Mouse (Mus musculus) neural tube, embryonic 15.5 days (tissue): ENCODE measurements around the gene Mgat4b. TPM values are rescaled to one million over a fixed set of nuclear protein-coding genes. Genes with fewer than 3 reads are reported as not detected.
A peak's percentile ranks its signal among the peaks of the same experiment; 100 is the strongest.
"Not testable (repeated sequence)": the region's sequence is repeated elsewhere in the genome, so short reads cannot be mapped to it uniquely, and the experiment has no call there.

Experiments used
- ATAC-seq: fragments of 200-750 bp; cut with Nextera tagmentation; 2 replicates; pipeline ENCODE4 v1.8.0; 2017; ENCODE audit warnings: mild to moderate bottlenecking, moderate TSS enrichment, moderate library complexity; ENCODE audit not compliant: low FRiP score
- H3K27ac ChIP-seq: fragments of 300-500 bp; sonication (generic); replicated peaks from 2 replicates; pipeline ENCODE4 v1.5.1; 2015; ENCODE audit warnings: mild to moderate bottlenecking, inconsistent platforms
- H3K27me3 ChIP-seq: fragments of 300-500 bp; sonication (generic); replicated peaks from 2 replicates; pipeline ENCODE4 v1.6.1; 2015; ENCODE audit warnings: inconsistent platforms
- H3K36me3 ChIP-seq: fragments of 300-500 bp; sonication (generic); 2 replicates; pipeline ENCODE4 v1.6.1; 2015; ENCODE audit warnings: inconsistent platforms
- H3K4me1 ChIP-seq: fragments of 300-500 bp; sonication (generic); 2 replicates; pipeline ENCODE4 v1.6.1; 2015; ENCODE audit warnings: inconsistent platforms
- H3K4me2 ChIP-seq: fragments of 300-500 bp; sonication (generic); 2 replicates; pipeline ENCODE4 v1.6.1; 2015; ENCODE audit warnings: inconsistent platforms, mild to moderate bottlenecking, moderate library complexity
- H3K4me3 ChIP-seq: fragments of 300-500 bp; sonication (generic); replicated peaks from 2 replicates; pipeline ENCODE4 v1.5.1; 2015; ENCODE audit warnings: mild to moderate bottlenecking, inconsistent platforms
- H3K9ac ChIP-seq: fragments of 300-500 bp; sonication (generic); replicated peaks from 2 replicates; pipeline ENCODE4 v1.6.1; 2015; ENCODE audit warnings: mild to moderate bottlenecking, inconsistent platforms
- H3K9me3 ChIP-seq: fragments of 300-500 bp; sonication (generic); replicated peaks from 2 replicates; pipeline ENCODE4 v1.6.1; 2016; ENCODE audit warnings: inconsistent platforms
- WGBS: fragments of 180-500 bp; shearing (Covaris S2); methylation state at CpG from one replicate; pipeline ENCODE4 v1.1.7; 2015; ENCODE audit warnings: mixed read lengths; 5-methylcytosine and 5-hydroxymethylcytosine counted together
- polyA plus RNA-seq: library from polyadenylated mRNA; unstranded; fragments of >200 nt; fragmentation: Nextera tagmentation; extraction: Ambion mirVana; gene quantifications from 2 replicates; pipeline ENCODE4 v1.2.1, GENCODE M21; 2015

Mgat4b gene
- 50.2 and 63.8 TPM in 2 replicates for polyA plus RNA-seq

DNA sequence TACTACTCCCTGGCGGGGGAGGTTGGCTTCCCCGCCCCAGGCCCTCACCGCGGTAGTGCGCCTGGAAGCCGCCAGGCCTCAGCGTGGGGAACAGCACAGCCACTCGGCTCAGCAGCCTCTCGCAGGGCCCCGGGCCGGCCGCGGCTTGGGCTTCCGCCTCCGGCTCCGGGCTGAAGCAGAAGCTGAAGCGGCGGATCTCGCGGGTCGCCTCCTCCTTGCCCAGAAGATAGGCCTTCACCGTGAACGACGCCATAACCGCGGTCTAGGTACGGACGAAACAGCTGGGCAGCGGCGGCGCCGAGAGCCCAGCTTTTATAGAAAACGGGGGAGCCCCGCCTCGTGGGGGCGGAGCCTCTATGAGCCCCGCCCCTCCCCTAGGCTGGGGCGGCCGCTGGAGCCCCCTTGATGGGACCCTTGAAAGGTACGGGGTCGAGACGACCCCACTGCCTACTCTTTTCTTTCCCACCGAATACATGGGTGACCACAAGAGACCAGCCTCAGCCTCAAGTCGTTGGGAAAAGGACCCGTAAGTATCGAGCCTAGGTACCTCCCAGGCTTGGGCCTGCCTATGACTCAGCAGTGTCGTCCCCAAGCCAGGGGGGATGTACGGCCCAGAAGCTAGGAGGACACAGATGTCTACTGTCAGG is at the start of gene Mgat4b, which contains the start of gene Sqstm1:
Gene Mgat4b, plus strand, starts transcription at position 386 of the 647 bp plus-strand sequence.
Gene Sqstm1, minus strand, starts transcription at position 323 of the 647 bp plus-strand sequence.
- H3K9ac ChIP-seq = peak within 1 kb of the TSS; percentile 99
- no peaks in the 10 kb centered on the region for H3K27me3 ChIP-seq
- H3K27ac ChIP-seq = peak within 1 kb of the TSS; percentile 98
- peak within 1 kb of the TSS; percentile 75 for H3K4me2 ChIP-seq
- H3K4me3 ChIP-seq = peak within 1 kb of the TSS; percentile 98
- 1% methylated on average over 42 of the region's 48 CpGs for WGBS
- ATAC-seq = peak; percentile 80
- peaks cover 37% of the 10 kb centered on the region for H3K4me1 ChIP-seq
- no peaks in the 10 kb centered on the region for H3K9me3 ChIP-seq
- H3K36me3 ChIP-seq = peaks cover 24% of the 10 kb centered on the region

DNA sequence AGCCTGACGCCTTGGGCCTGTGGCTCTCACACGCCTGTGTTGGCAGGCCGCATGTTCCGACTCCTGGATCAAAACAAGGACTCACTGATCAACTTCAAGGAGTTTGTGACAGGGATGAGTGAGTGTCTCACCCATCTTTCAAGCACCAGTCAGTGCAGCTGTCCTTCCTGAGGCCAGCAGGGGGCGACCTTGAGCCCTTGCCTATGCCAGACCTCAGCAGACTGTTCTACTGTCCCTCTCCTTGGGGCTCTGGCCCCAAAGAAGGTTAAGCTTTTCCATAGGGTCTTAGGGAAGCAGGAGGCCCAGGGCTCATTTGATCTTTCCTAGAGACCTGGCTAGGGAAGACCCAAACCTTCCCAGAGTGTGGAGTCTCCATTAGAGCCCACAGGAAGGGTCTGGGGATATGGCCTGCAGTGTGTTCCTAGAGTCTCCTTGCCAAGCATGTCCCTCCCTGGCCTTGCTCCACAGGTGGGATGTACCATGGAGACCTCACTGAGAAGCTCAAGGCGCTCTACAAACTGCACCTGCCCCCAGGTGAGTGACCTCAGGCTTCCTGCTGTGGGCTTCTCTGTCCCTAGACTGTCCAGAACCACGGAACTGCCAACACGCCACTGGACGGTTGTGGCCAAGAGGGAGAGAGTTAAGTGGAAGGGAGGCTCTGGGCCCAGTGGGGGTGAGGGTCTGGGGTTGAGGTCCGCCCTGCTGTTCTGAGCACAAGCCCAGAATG is 48.9 kb upstream of the Mgat4b start:
- no peak overlapping the region for H3K4me3 ChIP-seq
- ATAC-seq = peak; percentile 52; the same call in 1 of the 2 replicates
- no peaks in the 10 kb centered on the region for H3K27me3 ChIP-seq
- H3K36me3 ChIP-seq = peaks cover 83% of the 10 kb centered on the region
- H3K4me2 ChIP-seq = no peak overlapping the region
- H3K27ac ChIP-seq = no peak overlapping the region
- H3K4me1 ChIP-seq = no peaks in the 10 kb centered on the region
- WGBS = 72% methylated on average over 10 of the region's 10 CpGs
- H3K9me3 ChIP-seq = no peaks in the 10 kb centered on the region
- no peak overlapping the region for H3K9ac ChIP-seq

DNA sequence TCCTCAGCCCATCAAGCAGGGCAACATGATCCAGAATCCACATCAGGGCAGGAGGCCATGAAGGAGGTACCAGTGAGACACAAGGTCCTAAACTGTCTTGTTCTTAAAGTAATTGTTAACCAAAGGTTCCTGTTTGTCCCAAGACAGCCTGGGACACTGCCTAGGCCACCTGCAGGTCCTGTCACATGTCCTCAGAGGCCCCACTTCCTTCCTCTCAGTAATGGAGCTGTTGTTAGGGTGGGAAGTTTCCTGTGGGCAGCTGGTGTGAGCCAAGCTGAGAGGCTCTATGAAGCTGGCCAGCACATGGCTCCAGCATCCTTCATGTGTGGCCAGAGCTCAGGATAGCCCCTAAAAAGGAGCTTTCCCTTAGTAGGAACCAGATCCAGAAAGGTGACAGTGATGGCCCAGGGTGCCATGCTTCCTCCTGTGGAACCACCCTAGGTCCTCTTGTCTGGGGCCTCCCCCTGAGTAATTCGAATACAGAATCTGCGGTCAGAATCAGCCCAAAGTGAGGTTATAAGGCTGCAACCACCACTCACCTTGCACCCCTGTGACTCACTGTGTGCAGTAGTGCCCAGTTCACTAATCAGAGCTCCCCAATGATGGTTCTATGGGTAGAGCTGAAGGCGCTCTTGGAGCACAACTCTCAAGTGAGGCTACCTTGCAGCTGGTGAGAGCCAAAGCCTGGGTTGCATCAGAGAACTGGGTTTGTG is 48.2 kb upstream of the Mgat4b start:
- Histone ChIP-seq H3K27ac (no peak overlapping the region), H3K36me3 (peaks cover 75% of the 10 kb centered on the region), H3K27me3 (no peaks in the 10 kb centered on the region), H3K4me3 (no peak overlapping the region), H3K9ac (no peak overlapping the region), H3K4me1 (no peaks in the 10 kb centered on the region), H3K9me3 (no peaks in the 10 kb centered on the region), H3K4me2 (no peak overlapping the region)
- 93% methylated on average over 3 of the region's 3 CpGs for WGBS
- no peak for ATAC-seq

DNA sequence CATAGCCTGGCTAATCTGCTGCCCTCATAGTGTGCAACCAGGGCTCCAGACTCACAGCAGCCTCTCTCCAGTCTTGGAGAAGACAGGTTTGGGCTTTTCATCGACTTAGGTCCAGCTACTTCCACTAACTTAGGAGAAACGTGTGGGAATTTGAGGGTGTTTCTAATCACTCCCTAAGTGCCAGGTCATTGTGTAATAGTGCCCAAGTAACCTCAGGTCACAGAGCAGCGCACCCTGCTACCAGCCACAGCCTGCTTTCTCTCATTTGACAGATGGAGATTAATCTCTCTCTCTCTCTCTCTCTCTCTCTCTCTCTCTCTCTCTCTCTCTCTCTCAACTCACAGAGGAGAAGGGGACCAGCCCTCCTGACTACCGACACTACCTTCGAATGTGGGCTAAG is 42.3 kb upstream of the Mgat4b start:
- Histone ChIP-seq H3K4me1 (no peaks in the 10 kb centered on the region), H3K27me3 (no peaks in the 10 kb centered on the region), H3K4me3 (no peak overlapping the region), H3K9ac (no peak overlapping the region), H3K36me3 (peaks cover 63% of the 10 kb centered on the region), H3K27ac (no peak overlapping the region), H3K4me2 (no peak overlapping the region), H3K9me3 (no peaks in the 10 kb centered on the region)
- ATAC-seq = no peak
- WGBS = 93% methylated on average over 5 of the region's 5 CpGs

DNA sequence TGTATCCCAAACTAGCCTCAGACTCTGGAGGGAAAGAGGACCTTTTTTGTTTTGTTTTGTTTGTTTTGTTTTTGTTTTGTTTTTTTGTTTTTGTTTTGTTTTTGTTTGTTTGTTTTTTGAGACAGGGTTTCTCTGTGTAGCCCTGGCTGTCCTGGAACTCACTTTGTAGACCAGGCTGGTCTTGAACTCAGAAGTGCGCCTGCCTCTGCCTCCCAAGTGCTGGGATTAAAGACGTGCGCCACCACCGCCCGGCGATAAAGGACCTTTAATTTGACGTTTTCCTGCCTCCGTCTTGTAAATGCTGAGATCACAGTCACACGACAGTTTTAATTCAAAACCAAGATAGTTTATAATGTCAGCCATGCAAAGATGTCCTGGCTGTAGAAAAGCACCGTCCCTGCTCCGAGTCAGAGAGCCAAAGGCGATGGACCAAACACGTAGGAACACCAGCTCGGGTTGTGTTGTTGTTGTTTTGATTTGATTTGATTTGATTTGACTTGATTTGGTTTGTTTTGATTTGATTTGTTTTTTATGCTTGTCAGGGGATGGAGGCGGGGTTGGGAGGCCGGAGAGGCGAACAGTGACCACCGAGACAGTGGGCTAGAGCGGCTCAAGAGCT is 36.5 kb upstream of the Mgat4b start, which contains the start of gene Mrnip:
Gene Mrnip, plus strand, starts transcription at position 334 of the 619 bp plus-strand sequence.
- H3K27me3 ChIP-seq, H3K9me3 ChIP-seq: not testable (repeated sequence)
- Histone ChIP-seq H3K4me1 (peaks cover 15% of the 10 kb centered on the region), H3K4me3 (peak within 1 kb of the TSS; percentile 62), H3K27ac (peak within 1 kb of the TSS; percentile 92), H3K4me2 (peak within 1 kb of the TSS; percentile 66), H3K9ac (peak within 1 kb of the TSS; percentile 73), H3K36me3 (peaks cover 47% of the 10 kb centered on the region)
- 5% methylated on average over 19 of the region's 19 CpGs for WGBS
- peak; percentile 43 for ATAC-seq

DNA sequence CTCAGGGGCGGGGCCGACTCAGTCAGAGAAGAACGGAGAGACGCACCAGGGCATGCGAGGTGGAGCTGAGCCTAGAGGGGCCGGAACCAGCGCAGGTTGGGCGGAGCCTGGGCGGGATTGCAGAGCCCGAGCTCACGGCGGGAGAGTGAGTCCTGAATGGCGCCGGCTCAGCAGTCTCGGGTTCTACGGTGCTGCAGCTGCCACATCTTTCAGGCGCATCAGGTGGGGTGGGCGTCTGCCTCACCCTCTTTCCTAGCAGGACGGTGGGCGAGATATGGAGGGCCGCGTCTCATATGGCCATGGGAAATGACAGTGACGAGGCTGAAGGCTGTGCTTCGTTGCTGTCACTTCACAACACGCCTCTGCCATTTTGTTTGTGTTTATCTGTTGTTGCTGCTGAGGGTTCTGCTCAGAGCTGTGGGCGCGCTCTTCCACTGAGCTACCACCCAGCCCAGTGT is 35.9 kb upstream of the Mgat4b start:
- no peaks in the 10 kb centered on the region for H3K9me3 ChIP-seq
- H3K4me3 ChIP-seq = peak overlapping the region; percentile 62
- ATAC-seq = peak; percentile 99
- WGBS = 0% methylated on average over 27 of the region's 27 CpGs
- peak overlapping the region; percentile 73 for H3K9ac ChIP-seq
- H3K27me3 ChIP-seq = no peaks in the 10 kb centered on the region
- H3K4me2 ChIP-seq = peak overlapping the region; percentile 66
- peaks cover 46% of the 10 kb centered on the region for H3K36me3 ChIP-seq
- H3K4me1 ChIP-seq = peaks cover 15% of the 10 kb centered on the region
- H3K27ac ChIP-seq = peak overlapping the region; percentile 92

DNA sequence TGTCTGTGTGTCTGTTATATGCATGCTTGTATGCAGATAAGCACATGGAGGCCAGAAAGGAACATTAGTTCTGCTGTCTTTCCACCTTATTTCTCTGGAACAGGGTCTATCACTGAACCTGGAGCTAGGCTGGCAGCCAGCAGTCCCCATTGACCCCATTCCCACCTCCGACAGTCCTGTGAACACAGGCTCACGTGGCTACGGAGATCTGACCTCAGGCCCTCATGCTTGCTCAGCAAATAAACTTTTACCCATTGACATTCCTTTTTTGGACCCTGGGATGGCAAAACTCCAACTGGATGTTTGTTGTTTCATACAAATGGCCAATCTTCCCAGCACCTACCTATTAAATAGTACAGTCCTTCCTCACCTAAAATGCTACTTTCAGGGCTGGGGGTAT is 34.3 kb upstream of the Mgat4b start:
- peaks cover 36% of the 10 kb centered on the region for H3K36me3 ChIP-seq
- no peaks in the 10 kb centered on the region for H3K27me3 ChIP-seq
- no peaks in the 10 kb centered on the region for H3K9me3 ChIP-seq
- H3K4me2 ChIP-seq = peak overlapping the region; percentile 66
- no peak overlapping the region for H3K4me3 ChIP-seq
- no peak overlapping the region for H3K27ac ChIP-seq
- peaks cover 15% of the 10 kb centered on the region for H3K4me1 ChIP-seq
- 80% methylated on average over 3 of the region's 3 CpGs for WGBS
- no peak for ATAC-seq
- H3K9ac ChIP-seq = no peak overlapping the region

DNA sequence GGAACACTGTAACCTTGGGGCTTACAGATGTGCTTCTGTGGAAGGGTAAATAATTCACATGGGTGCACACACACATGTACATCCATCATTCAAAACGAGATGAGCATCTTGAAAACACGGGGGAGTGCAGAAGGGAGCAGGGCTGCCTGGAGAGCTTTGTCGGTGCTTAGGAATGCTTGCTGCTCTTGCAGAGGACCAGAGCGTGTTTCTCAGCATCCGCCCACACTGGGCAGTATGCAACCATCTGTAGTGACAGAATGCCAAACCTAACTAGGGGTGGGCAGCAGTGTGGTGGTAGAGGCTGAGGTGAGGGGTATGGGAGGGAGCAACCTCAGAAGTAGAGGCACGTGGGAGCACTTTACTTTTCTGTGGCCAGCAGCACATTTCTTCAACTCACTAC is 33.6 kb upstream of the Mgat4b start:
- peaks cover 15% of the 10 kb centered on the region for H3K4me1 ChIP-seq
- H3K4me2 ChIP-seq = no peak overlapping the region
- WGBS = 72% methylated on average over 6 of the region's 6 CpGs
- ATAC-seq = no peak
- peaks cover 31% of the 10 kb centered on the region for H3K36me3 ChIP-seq
- no peak overlapping the region for H3K27ac ChIP-seq
- no peaks in the 10 kb centered on the region for H3K9me3 ChIP-seq
- no peak overlapping the region for H3K4me3 ChIP-seq
- no peak overlapping the region; the same call in 1 of the 2 replicates for H3K9ac ChIP-seq
- no peaks in the 10 kb centered on the region for H3K27me3 ChIP-seq

DNA sequence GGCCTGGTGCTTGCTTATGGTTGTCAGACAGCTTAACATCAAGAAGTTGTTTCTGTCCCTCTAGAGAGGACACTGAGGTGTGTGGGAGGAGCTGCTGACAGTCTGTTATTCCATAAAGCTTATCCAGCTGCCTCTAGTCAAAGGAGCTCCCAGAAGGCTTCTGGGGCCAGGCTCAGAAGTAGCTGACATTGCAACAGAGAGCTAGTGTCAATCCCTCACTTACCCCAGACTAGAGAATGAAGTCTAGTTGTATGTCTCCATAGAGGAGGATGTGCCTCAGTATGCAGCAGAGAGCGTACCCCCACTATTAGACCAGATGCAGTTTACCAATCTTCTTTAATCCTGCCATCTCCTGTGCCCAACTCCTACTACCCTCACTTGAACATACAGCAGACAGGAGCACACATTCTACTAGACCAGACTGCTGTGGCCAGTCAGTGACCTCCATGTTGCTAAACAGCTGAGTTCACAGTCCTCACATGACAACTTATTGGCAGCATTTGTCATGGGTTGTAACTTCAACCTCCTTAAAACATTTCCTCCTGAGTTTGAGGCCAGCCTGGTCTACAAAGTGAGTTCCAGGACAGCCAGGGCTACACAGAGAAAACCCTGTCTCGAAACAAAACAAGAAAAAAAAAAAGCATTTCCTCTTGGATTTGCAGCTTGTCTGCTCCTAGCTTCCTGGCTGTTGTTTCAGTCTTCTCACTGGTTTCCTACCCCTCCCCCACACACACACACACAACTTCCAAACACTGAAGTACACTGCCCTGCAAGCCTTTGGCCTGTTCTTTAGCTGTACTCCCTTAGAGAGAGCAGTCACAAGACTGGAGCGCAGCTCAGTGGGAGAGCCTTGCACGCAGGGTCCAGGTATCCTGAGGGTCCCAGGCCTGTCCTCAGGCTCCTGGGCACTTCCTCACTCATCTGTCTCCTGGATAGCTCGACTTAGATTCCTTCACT is 31.9 kb upstream of the Mgat4b start:
- no peak overlapping the region for H3K4me3 ChIP-seq
- no peak overlapping the region for H3K4me2 ChIP-seq
- H3K36me3 ChIP-seq = peaks cover 44% of the 10 kb centered on the region

DNA sequence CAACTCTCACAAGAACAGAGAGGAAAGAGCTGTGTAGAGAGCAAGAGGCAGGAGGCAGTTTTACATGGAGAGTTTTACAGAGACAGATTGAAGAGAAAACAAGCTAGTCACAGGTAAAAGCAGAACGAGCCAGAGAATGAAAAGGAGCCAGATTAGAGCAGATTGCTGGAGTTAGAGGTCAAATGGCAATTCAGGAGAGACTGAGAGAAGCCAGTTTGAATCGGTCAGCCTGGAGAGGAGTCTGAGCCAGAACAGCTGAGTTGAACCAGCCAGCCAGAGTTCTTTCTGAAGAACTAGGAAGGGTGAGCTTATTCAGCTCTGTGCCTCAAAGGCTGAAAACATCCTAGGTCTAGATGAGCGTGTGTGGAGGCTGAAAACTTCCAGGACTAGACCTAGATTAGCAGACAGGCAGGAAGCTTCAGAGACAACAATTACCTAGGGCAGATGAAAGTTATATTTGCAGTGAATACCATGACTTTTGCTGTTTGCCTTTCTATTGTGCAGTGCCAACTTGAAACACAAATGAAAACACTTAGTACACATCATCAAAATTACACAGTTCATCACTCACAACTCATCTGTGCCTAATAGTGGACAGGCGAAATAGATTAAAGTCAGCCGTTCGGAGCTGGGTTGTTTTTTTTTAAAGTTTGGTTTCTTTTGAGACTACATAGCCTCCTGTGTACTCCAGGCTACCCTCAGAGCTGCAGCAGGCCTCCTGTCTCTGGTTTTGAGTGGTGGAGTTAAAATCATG is 30.0 kb upstream of the Mgat4b start:
- H3K9ac ChIP-seq = no peak overlapping the region
- no peak overlapping the region for H3K4me3 ChIP-seq
- WGBS = 83% methylated on average over 6 of the region's 6 CpGs
- no peak overlapping the region for H3K27ac ChIP-seq
- peaks cover 44% of the 10 kb centered on the region for H3K36me3 ChIP-seq
- H3K27me3 ChIP-seq = no peaks in the 10 kb centered on the region
- H3K4me1 ChIP-seq = peaks cover 9% of the 10 kb centered on the region
- ATAC-seq = no peak
- no peaks in the 10 kb centered on the region for H3K9me3 ChIP-seq
- H3K4me2 ChIP-seq = no peak overlapping the region

More for the DNA sequence above, 31.9 kb upstream of the Mgat4b start:
- 88% methylated on average over 5 of the region's 5 CpGs for WGBS
- ATAC-seq = no peak
- no peaks in the 10 kb centered on the region for H3K27me3 ChIP-seq
- no peak overlapping the region for H3K9ac ChIP-seq
- H3K9me3 ChIP-seq = no peaks in the 10 kb centered on the region
- H3K27ac ChIP-seq = no peak overlapping the region
- H3K4me1 ChIP-seq = peaks cover 15% of the 10 kb centered on the region
